Mouse (Mus musculus) olfactory bulb, adult 2 months (tissue): Measurements from ENCODE around the gene Atp13a1.

ENCODE experiments used
- CTCF ChIP-seq: fragments of 200-500 bp; IDR thresholded peaks from 2 replicates; pipeline ENCODE4 v1.5.1; 2012; ENCODE audit warnings: low read depth, mild to moderate bottlenecking, low read length, moderate library complexity; ENCODE audit not compliant: insufficient read depth
- POLR2A ChIP-seq: fragments of 200-500 bp; IDR thresholded peaks from 2 replicates; pipeline ENCODE4 v1.6.1; 2012; ENCODE audit warnings: mild to moderate bottlenecking, low read depth, low read length, moderate library complexity; ENCODE audit not compliant: insufficient read depth

DNA sequence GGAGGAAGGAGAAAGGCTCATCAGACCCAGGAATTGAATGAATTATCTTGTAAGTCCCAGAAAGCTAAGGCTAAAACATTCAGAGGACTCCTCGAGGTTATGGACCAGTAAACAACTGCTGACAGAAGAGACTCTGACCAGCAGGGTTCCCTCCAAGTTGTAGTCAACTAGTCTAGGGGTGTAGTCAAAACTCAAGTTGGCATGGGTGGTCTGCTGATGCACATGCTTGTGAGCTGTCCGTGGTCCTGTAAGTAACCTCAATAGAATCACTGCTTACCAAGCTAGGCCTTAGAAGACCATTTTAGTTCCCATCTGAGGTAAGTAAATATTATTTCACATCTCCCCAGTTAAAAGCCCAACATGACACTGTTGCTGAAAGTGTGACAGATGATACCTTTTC, 49.7 kb upstream of the Atp13a1 start:
- no peak for TF ChIP-seq POLR2A
- no peak for TF ChIP-seq CTCF
